Mouse (Mus musculus) limb, embryonic 12.5 days (tissue): Measurements from ENCODE around the gene Prss58. TPM values are rescaled to one million over a fixed set of nuclear protein-coding genes. Genes with fewer than 3 reads are reported as not detected.

Experiments
- ATAC-seq: fragments of 200-750 bp; cut with Nextera tagmentation; 2 replicates; pipeline ENCODE4 v1.8.0; 2017; ENCODE audit warnings: low read depth, moderate TSS enrichment; ENCODE audit not compliant: insufficient number of reproducible peaks, insufficient read depth, low FRiP score, low TSS enrichment
- H3K27ac ChIP-seq: fragments of 300-500 bp; sonication (generic); 2 replicates; pipeline ENCODE4 v1.5.1; 2016; ENCODE audit warnings: mild to moderate bottlenecking, moderate library complexity
- H3K27me3 ChIP-seq: fragments of 300-500 bp; sonication (generic); 2 replicates; pipeline ENCODE4 v1.6.1; 2016; ENCODE audit warnings: mild to moderate bottlenecking, moderate library complexity
- H3K36me3 ChIP-seq: fragments of 300-500 bp; sonication (generic); 2 replicates; pipeline ENCODE4 v1.6.1; 2016; ENCODE audit warnings: mild to moderate bottlenecking, moderate library complexity
- H3K4me1 ChIP-seq: fragments of 300-500 bp; sonication (generic); replicated peaks from 2 replicates; pipeline ENCODE4 v1.6.1; 2016
- H3K4me2 ChIP-seq: fragments of 300-500 bp; sonication (generic); 2 replicates; pipeline ENCODE4 v1.6.1; 2016; ENCODE audit warnings: mild to moderate bottlenecking, moderate library complexity
- H3K4me3 ChIP-seq: fragments of 300-500 bp; sonication (generic); replicated peaks from 2 replicates; pipeline ENCODE4 v1.5.1; 2016; ENCODE audit warnings: mild to moderate bottlenecking
- H3K9ac ChIP-seq: fragments of 300-500 bp; sonication (generic); replicated peaks from 2 replicates; pipeline ENCODE4 v1.6.1; 2016; ENCODE audit warnings: mild to moderate bottlenecking, moderate library complexity
- H3K9me3 ChIP-seq: fragments of 300-500 bp; sonication (generic); 2 replicates; pipeline ENCODE4 v1.6.1; 2016; ENCODE audit warnings: mild to moderate bottlenecking, moderate library complexity
- WGBS: fragments of 180-500 bp; shearing (Covaris S2); methylation state at CpG from one replicate; pipeline ENCODE4 v1.1.7; 2016; 5-methylcytosine and 5-hydroxymethylcytosine counted together
- polyA plus RNA-seq: library from polyadenylated mRNA; unstranded; fragments of >200 nt; fragmentation: Nextera tagmentation; extraction: Ambion mirVana; gene quantifications from 2 replicates; pipeline ENCODE4 v1.2.1, GENCODE M21; 2016

Prss58 gene
- not detected in 2 replicates for polyA plus RNA-seq

DNA sequence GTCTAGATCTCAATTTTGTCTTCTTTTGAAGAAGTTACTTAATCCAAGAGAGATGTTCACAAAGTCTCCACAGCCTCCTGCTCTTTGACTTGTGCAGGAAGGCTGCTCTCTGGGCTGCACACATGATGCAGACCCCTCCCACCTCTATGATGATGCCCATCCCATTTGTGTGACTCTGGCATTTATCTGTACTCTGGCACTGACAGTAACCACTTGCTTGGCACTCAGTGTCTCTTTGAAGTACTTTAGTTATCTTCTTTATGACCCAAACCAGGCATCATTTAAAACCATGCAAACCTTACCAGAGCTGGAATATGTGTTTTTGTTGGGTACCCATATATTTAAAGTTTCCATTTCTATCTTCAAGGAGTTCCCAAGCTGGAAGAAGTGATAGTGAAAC lies at the start of gene Prss58:
Gene Prss58 (minus strand): TSS at position 101 of the 400 bp plus-strand sequence.
- no peak for ATAC-seq
- Histone ChIP-seq H3K27ac (no peak within 1 kb of the TSS), H3K9ac (no peak within 1 kb of the TSS), H3K4me2 (no peak within 1 kb of the TSS), H3K36me3 (no peaks in the 10 kb centered on the region), H3K4me1 (no peaks in the 10 kb centered on the region), H3K4me3 (no peak within 1 kb of the TSS), H3K27me3 (no peaks in the 10 kb centered on the region), H3K9me3 (no peaks in the 10 kb centered on the region)

DNA sequence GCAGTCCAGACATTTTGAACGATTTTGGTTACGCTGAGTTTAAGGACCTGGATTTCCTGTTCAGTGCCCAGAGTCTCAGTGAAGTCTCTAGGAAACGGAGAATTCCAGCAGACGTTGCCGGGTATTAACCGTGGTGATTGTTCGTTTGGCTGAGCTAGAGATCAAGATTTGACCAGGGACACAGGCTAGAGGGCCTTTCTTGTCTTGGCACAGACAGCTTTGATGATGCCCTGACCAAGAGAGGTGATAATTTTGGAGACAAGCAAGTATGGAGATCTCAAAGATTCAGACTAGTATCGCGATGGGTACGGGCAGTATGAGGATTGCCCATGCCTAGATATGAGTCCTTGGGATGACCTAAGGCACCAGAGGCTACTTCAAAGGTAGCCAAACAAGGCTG lies 40.3 kb upstream of the Prss58 start, which contains the start of gene 1700074P13Rik:
Gene 1700074P13Rik (minus strand): TSS at position 101 of the 400 bp plus-strand sequence.
- Histone ChIP-seq H3K27ac (no peak within 1 kb of the TSS), H3K4me2 (no peak within 1 kb of the TSS), H3K9ac (no peak within 1 kb of the TSS), H3K9me3 (no peaks in the 10 kb centered on the region), H3K27me3 (no peaks in the 10 kb centered on the region), H3K36me3 (no peaks in the 10 kb centered on the region), H3K4me1 (no peaks in the 10 kb centered on the region), H3K4me3 (no peak within 1 kb of the TSS)
- no peak for ATAC-seq
- 92% methylated on average over 10 of the region's 10 CpGs for WGBS

DNA sequence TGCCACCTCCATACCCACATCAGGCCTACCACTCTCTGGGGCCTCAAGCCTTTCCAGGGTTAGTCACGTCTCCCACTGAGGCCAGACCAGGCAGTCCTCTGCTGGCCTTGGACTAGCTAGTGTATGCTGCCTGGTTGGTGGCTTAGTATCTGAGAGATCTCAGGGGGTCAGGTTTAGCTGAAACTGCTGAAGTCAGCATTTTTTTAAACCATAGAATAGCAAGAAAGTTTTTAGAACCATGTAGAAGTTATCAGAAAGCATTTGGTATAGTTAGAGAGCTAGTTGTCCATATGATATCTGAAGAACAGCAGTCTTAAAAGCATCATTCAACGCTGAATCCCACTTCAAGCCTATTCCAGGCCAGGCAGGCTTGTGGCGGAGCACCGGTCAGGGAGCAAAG lies 19.8 kb upstream of the Prss58 start:
- no peak for ATAC-seq
- Histone ChIP-seq H3K9me3 (no peaks in the 10 kb centered on the region), H3K4me1 (no peaks in the 10 kb centered on the region), H3K27ac (no peak overlapping the region), H3K36me3 (no peaks in the 10 kb centered on the region), H3K4me2 (no peak overlapping the region), H3K4me3 (no peak overlapping the region), H3K9ac (no peak overlapping the region), H3K27me3 (no peaks in the 10 kb centered on the region)
- 84% methylated on average over 4 of the region's 4 CpGs for WGBS

DNA sequence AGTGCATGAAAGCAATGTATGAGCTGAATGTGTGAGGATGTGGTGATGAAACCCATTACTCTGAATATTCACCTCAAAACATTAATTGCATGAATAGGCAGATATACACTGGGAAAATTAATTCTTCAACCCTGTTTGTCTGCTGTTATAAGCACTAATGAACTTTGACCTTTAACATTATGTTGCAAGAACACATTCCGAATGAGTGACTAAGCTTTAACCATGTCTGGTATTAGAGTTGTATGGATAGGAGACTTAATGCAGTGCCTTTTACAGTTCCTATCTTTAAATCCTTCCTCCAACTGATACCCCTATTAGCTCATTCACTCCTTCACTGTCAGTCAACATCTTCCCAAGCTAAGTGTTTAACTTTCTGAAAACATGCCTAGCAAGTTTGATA lies 5.5 kb downstream of the Prss58 start:
- Histone ChIP-seq H3K9me3 (no peaks in the 10 kb centered on the region), H3K4me3 (no peak overlapping the region)

DNA sequence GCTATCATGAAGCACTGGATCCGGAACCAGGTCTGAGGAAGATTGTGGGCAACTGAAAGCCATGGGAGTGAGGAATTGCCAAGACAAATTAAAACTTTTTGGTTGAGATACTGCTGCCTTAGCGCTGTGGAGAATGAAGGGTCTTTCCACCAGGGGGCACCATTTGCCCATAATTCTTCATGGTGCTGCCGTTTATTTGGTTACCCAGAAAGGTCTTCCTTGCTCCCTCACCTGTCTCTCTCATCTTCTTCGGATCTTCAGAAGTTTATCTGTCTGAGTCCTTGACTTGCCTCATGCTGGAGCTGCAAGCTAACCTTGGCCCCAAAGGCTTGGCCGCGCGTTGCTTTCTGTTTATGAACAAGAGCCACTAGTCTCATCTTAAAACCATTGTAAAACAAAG lies 6.6 kb downstream of the Prss58 start:
- H3K4me2 ChIP-seq = no peak overlapping the region
- H3K27ac ChIP-seq = no peak overlapping the region
- no peaks in the 10 kb centered on the region for H3K9me3 ChIP-seq
- ATAC-seq = no peak
- H3K4me1 ChIP-seq = no peaks in the 10 kb centered on the region
- H3K9ac ChIP-seq = no peak overlapping the region
- WGBS = 43% methylated on average over 7 of the region's 7 CpGs
- no peak overlapping the region for H3K4me3 ChIP-seq
- no peaks in the 10 kb centered on the region for H3K36me3 ChIP-seq
- H3K27me3 ChIP-seq = no peaks in the 10 kb centered on the region

More for the DNA sequence above, 5.5 kb downstream of the Prss58 start:
- WGBS = 91% methylated on average over 1 of the region's 1 CpGs
- no peak overlapping the region for H3K27ac ChIP-seq
- no peaks in the 10 kb centered on the region for H3K4me1 ChIP-seq
- no peaks in the 10 kb centered on the region for H3K36me3 ChIP-seq
- H3K4me2 ChIP-seq = no peak overlapping the region
- H3K9ac ChIP-seq = no peak overlapping the region
- no peaks in the 10 kb centered on the region for H3K27me3 ChIP-seq
- no peak for ATAC-seq

DNA sequence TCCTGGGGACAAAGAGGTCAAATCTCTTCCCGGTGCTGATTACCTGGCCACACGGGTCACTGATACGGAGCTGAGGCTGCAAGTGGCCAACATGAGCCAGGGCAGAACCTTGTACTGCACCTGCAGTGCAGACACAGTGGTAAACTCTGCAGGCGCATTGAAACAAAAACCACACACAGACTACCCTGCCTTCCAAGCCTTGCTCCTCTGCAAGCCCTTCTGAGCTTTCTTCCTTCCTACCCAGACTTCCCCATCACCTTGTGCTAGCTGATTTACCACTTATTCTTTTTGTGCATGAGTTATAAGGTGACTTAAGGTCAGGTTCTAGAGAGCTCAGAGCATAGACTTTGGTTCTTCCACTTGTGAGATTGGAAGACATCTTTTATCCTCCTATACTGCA lies 8.4 kb downstream of the Prss58 start:
- ATAC-seq = no peak
- Histone ChIP-seq H3K27ac (no peak overlapping the region), H3K4me3 (no peak overlapping the region), H3K9ac (no peak overlapping the region), H3K27me3 (no peaks in the 10 kb centered on the region), H3K4me2 (no peak overlapping the region), H3K9me3 (no peaks in the 10 kb centered on the region), H3K4me1 (no peaks in the 10 kb centered on the region), H3K36me3 (no peaks in the 10 kb centered on the region)
- 91% methylated on average over 4 of the region's 4 CpGs for WGBS

DNA sequence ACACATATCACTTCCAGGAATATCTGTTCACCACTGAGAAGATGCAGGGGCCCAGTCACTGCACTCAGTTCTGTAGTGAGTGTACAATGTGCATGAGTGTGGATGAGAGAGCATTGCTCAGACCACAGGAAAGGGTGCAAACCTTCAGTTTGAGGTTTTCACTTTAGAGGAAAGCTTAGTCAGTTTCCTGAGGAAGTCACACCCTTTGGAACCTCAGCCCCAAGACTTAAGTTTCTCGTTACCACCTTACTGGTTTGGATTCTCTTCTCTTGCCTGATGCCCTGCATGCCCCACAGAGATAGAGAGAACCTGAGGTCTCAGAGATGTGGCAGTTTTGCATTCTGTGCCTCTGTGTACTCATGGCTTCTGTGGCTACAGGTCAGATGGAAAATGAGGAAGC lies 9.2 kb downstream of the Prss58 start:
- no peak overlapping the region for H3K9ac ChIP-seq
- 79% methylated on average over 1 of the region's 1 CpGs for WGBS
- no peaks in the 10 kb centered on the region for H3K9me3 ChIP-seq
- H3K4me3 ChIP-seq = no peak overlapping the region
- H3K4me2 ChIP-seq = no peak overlapping the region
- no peak for ATAC-seq
- H3K27ac ChIP-seq = no peak overlapping the region
- no peaks in the 10 kb centered on the region for H3K4me1 ChIP-seq
- no peaks in the 10 kb centered on the region for H3K27me3 ChIP-seq
- no peaks in the 10 kb centered on the region for H3K36me3 ChIP-seq

DNA sequence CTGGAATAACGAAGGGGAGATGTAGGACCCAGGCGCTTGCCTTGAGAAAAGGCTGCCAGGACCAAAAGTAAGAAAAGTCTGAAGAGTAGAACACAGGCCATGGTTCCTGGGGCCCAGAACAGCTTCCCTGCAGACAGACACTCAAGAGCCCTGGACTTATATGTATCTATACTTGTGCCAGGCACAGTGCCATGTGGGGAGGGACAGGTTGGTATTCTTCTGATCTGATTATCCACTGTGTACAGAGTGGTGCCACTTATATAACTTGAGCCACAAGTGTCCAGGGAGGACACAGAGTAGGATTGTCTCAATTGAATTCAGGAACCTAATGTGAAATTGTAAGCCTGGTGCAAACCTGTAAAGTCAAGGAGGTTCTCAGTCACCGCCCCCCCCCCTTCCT lies 12.8 kb downstream of the Prss58 start, which contains the start of gene Moxd2:
Gene Moxd2 (minus strand): TSS at position 101 of the 400 bp plus-strand sequence.
- Histone ChIP-seq H3K36me3 (no peaks in the 10 kb centered on the region), H3K4me2 (no peak within 1 kb of the TSS), H3K27ac (no peak within 1 kb of the TSS), H3K4me3 (no peak within 1 kb of the TSS), H3K4me1 (no peaks in the 10 kb centered on the region), H3K27me3 (no peaks in the 10 kb centered on the region), H3K9ac (no peak within 1 kb of the TSS), H3K9me3 (no peaks in the 10 kb centered on the region)
- no peak for ATAC-seq
- 91% methylated on average over 3 of the region's 3 CpGs for WGBS

DNA sequence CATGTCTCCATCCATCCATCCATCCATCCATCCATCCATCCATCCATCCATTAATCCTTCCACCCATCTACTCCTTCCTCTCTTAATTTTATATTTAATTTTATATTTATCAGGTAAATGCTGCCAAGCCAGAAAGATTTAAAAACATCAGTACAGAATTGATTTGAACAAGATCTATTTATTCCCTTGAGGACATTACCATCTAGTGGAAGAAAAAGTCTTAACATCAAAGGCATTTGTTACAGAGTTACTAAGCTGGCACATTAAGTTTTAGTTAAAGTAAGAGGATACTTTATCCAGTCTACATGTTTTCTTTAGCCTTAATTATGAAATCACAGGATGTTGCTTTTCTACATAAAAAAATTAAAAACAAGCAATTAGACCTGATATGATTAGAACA lies 54.9 kb downstream of the Prss58 start:
- no peak overlapping the region for H3K4me3 ChIP-seq
- no peak for ATAC-seq
- no peaks in the 10 kb centered on the region for H3K36me3 ChIP-seq
- no peaks in the 10 kb centered on the region for H3K4me1 ChIP-seq
- H3K4me2 ChIP-seq = no peak overlapping the region
- H3K27ac ChIP-seq = no peak overlapping the region
- no peak overlapping the region for H3K9ac ChIP-seq
- H3K27me3 ChIP-seq = no peaks in the 10 kb centered on the region
- no peaks in the 10 kb centered on the region for H3K9me3 ChIP-seq

Other genes starting within 250 kb of the Prss58 start
- gene Moxd2, start 12.9 kb downstream of the Prss58 start, polyA plus RNA-seq = not detected in 2 replicates
- gene 1700074P13Rik, start 40.2 kb upstream of the Prss58 start, polyA plus RNA-seq = not detected in 2 replicates
- gene Gm4744, start 51.5 kb upstream of the Prss58 start, polyA plus RNA-seq = not detected in 2 replicates
- not detected in 2 replicates for gene 1810009J06Rik, start 64.4 kb upstream of the Prss58 start, polyA plus RNA-seq
- not detected in 2 replicates for gene Gm2663, start 99.1 kb upstream of the Prss58 start, polyA plus RNA-seq
- gene 2210010C04Rik, start 135.1 kb upstream of the Prss58 start, polyA plus RNA-seq = not detected in 2 replicates